Mouse (Mus musculus): ENCODE measurements around the gene Foxd2. TPM values are rescaled to one million over a fixed set of nuclear protein-coding genes. Genes with fewer than 3 reads are reported as not detected.

The Foxd2 gene
- polyA plus RNA-seq, 1 experiment from 2014 or later = not detected

GRCm38 (mm10) chr4:114905501-114905900 is 3.2 kb downstream of the Foxd2 start:
- DNase-seq (ENCODE audit: low spot score) = no peak
- Histone ChIP-seq H3K4me3 (ENCODE audit: low read depth, low read length) (no peak overlapping the region), H3K9ac (ENCODE audit: low read length) (no peak overlapping the region), H3K27ac (replicated peaks) (no peak overlapping the region), H3K9me3 (ENCODE audit: control insufficient read depth, low read length) (no peaks in the 10 kb centered on the region), H3K27me3 (ENCODE audit: control insufficient read depth, insufficient read depth, low read length) (peaks cover 49% of the 10 kb centered on the region; the same call in 1 of the 2 replicates), H3K4me2 (replicated peaks; ENCODE audit: low read depth) (no peak overlapping the region), H3K36me3 (ENCODE audit: control insufficient read depth, insufficient read depth, low read length) (no peaks in the 10 kb centered on the region), H3K4me1 (replicated peaks; ENCODE audit: control insufficient read depth, insufficient read depth) (0 out of 2 replicates have a peak, but pooled peaks cover 3% of the 10 kb centered on the region)
- TF ChIP-seq EP300 (optimal IDR thresholded peaks at IDR 0.05) (no peak), CTCF (IDR thresholded peaks at IDR 0.05; ENCODE audit: low read depth) (no peak)
- no peak for ATAC-seq (ENCODE audit: low FRiP score, low TSS enrichment)
- 56% methylated on average over 3 of the region's 3 CpGs for WGBS

DNA sequence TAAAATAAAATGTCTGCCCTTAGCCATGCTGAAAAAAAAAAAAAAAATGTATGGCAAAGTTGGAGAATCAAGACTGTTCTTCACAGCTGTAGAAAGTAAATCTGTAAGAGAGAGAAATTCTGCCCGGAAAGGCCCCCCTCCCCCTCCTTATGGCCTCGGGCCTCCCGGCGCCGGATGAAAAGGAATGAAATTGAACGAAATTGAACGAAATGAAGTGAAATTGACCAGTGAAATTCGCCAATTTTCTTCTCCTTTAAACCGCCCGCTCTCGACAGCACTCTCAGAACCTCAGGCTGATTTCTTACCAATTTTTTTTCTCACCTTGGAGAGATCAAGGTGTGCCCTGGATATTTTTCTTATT is 5.3 kb downstream of the Foxd2 start:
- ATAC-seq (ENCODE audit: low FRiP score, low TSS enrichment) = no peak
- TF ChIP-seq EP300 (optimal IDR thresholded peaks at IDR 0.05) (no peak), CTCF (IDR thresholded peaks at IDR 0.05; ENCODE audit: low read depth) (no peak)
- DNase-seq (ENCODE audit: low spot score) = no peak
- Histone ChIP-seq H3K4me2 (replicated peaks; ENCODE audit: low read depth) (no peak overlapping the region), H3K4me3 (ENCODE audit: low read depth, low read length) (no peak overlapping the region), H3K27ac (replicated peaks) (no peak overlapping the region), H3K9me3 (ENCODE audit: control insufficient read depth, low read length) (no peaks in the 10 kb centered on the region), H3K36me3 (ENCODE audit: control insufficient read depth, insufficient read depth, low read length) (no peaks in the 10 kb centered on the region), H3K9ac (ENCODE audit: low read length) (no peak overlapping the region), H3K4me1 (replicated peaks; ENCODE audit: control insufficient read depth, insufficient read depth) (no peaks in the 10 kb centered on the region), H3K27me3 (ENCODE audit: control insufficient read depth, insufficient read depth, low read length) (peaks cover 42% of the 10 kb centered on the region; the same call in 1 of the 2 replicates)
- 10% methylated on average over 11 of the region's 11 CpGs for WGBS

GRCm38 (mm10) chr4:114902641-114903421 is 5.8 kb downstream of the Foxd2 start:
- Histone ChIP-seq H3K27me3 (ENCODE audit: control insufficient read depth, insufficient read depth, low read length) (peaks cover 37% of the 10 kb centered on the region; the same call in 1 of the 2 replicates), H3K36me3 (ENCODE audit: control insufficient read depth, insufficient read depth, low read length) (no peaks in the 10 kb centered on the region), H3K4me3 (ENCODE audit: low read depth, low read length) (no peak overlapping the region), H3K4me1 (replicated peaks; ENCODE audit: control insufficient read depth, insufficient read depth) (no peaks in the 10 kb centered on the region), H3K9ac (ENCODE audit: low read length) (no peak overlapping the region), H3K9me3 (ENCODE audit: control insufficient read depth, low read length) (no peaks in the 10 kb centered on the region), H3K27ac (replicated peaks) (no peak overlapping the region), H3K4me2 (replicated peaks; ENCODE audit: low read depth) (no peak overlapping the region)
- TF ChIP-seq CTCF (IDR thresholded peaks at IDR 0.05; ENCODE audit: low read depth) = no peak
- no peak for TF ChIP-seq EP300 (optimal IDR thresholded peaks at IDR 0.05)
- DNase-seq (ENCODE audit: low spot score) (no peak), ATAC-seq (ENCODE audit: low FRiP score, low TSS enrichment) (no peak)
- WGBS = 4% methylated on average over 39 of the region's 39 CpGs

DNA sequence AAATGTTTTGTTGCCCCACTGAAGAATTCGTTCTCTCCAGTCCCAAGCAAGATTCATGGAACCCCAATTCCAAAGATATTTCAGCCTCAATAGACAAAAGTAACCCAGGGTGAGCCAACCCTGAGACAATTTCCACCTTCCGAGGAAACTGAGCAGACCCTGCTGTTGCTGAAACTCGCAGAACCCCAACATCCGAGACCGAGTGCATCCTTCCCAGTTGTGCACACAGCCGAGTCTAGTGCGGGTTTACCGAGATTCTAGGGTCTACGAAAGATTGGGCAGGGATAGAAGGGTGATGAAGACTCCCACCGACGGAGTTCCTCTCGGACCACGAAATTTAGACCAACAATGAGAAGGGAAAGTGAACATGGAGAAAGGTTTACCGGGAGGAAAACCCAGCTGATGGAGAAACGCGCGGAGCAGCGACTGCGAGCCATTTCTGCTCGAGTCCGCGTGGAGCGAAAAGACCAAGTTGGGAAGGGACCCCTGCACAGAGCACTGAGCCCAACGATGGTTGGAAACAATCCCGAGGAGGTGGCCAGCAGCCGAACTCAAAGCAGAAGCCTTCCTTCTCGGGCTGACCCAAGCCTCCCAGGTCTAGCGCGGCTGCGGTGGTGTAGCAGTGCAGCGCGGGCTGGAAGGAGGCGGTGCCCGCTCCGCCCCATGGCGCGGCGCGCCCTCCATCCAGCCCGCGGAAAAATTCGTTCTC is 6.9 kb downstream of the Foxd2 start:
- Histone ChIP-seq H3K9me3 (ENCODE audit: control insufficient read depth, low read length) (no peaks in the 10 kb centered on the region), H3K4me3 (ENCODE audit: low read depth, low read length) (no peak overlapping the region; the same call in 1 of the 2 replicates), H3K36me3 (ENCODE audit: control insufficient read depth, insufficient read depth, low read length) (no peaks in the 10 kb centered on the region), H3K27ac (replicated peaks) (no peak overlapping the region), H3K9ac (ENCODE audit: low read length) (no peak overlapping the region), H3K4me2 (replicated peaks; ENCODE audit: low read depth) (no peak overlapping the region), H3K4me1 (replicated peaks; ENCODE audit: control insufficient read depth, insufficient read depth) (no peaks in the 10 kb centered on the region), H3K27me3 (ENCODE audit: control insufficient read depth, insufficient read depth, low read length) (peaks cover 32% of the 10 kb centered on the region; the same call in 1 of the 2 replicates)
- no peak for TF ChIP-seq CTCF (IDR thresholded peaks at IDR 0.05; ENCODE audit: low read depth)
- TF ChIP-seq EP300 (optimal IDR thresholded peaks at IDR 0.05) = no peak
- ATAC-seq (ENCODE audit: low FRiP score, low TSS enrichment) (no peak), DNase-seq (ENCODE audit: low spot score) (no peak)
- 2% methylated on average over 42 of the region's 42 CpGs for WGBS

GRCm38 (mm10) chr4:114900866-114901642 is 7.6 kb downstream of the Foxd2 start:
- peaks cover 28% of the 10 kb centered on the region; the same call in 1 of the 2 replicates for H3K27me3 ChIP-seq (ENCODE audit: control insufficient read depth, insufficient read depth, low read length)
- no peak overlapping the region for H3K4me2 ChIP-seq (replicated peaks; ENCODE audit: low read depth)
- no peaks in the 10 kb centered on the region for H3K9me3 ChIP-seq (ENCODE audit: control insufficient read depth, low read length)
- TF ChIP-seq EP300 (optimal IDR thresholded peaks at IDR 0.05) = no peak
- no peak for TF ChIP-seq CTCF (IDR thresholded peaks at IDR 0.05; ENCODE audit: low read depth)
- no peaks in the 10 kb centered on the region for H3K36me3 ChIP-seq (ENCODE audit: control insufficient read depth, insufficient read depth, low read length)
- WGBS = 5% methylated on average over 33 of the region's 33 CpGs
- no peak overlapping the region for H3K27ac ChIP-seq (replicated peaks)
- no peak overlapping the region for H3K4me3 ChIP-seq (ENCODE audit: low read depth, low read length)
- ATAC-seq (ENCODE audit: low FRiP score, low TSS enrichment) = no peak
- H3K4me1 ChIP-seq (replicated peaks; ENCODE audit: control insufficient read depth, insufficient read depth) = no peaks in the 10 kb centered on the region
- DNase-seq (ENCODE audit: low spot score) = no peak
- H3K9ac ChIP-seq (ENCODE audit: low read length) = no peak overlapping the region

Measured in stomach, postnatal 0 days (tissue).